Mouse (Mus musculus) lung, postnatal 14 days (tissue): ENCODE measurements around the gene OR5BS1P.
"Not testable (repeated sequence)": the region's sequence is repeated elsewhere in the genome, so short reads cannot be mapped to it uniquely, and the experiment has no call there.

ENCODE experiments used
- DNase-seq: peaks from one replicate; pipeline ENCODE4 v3.0.0; 2021

Gene OR5BS1P

DNA sequence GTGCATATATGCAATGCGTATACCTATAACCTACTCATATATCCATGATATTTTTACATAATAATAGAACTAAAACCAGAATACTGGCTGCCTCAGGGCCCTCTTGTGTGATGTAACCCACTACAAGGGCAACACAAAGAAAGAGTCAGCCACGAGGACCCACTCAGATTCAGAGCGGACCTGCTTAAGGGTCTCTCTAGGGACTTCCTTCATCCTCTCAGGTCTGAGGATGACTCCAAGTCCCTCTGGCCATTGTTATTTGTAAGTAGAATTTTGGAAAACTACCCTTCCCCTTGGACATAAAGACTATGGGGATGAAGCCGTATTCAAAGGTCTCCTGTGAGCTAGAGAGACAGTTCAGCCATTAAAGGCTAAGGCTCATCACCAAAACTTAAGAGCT is at the start of gene OR5BS1P:
Gene OR5BS1P (plus strand): TSS at position 301 of the 400 bp plus-strand sequence.
- DNase-seq, result no peak

DNA sequence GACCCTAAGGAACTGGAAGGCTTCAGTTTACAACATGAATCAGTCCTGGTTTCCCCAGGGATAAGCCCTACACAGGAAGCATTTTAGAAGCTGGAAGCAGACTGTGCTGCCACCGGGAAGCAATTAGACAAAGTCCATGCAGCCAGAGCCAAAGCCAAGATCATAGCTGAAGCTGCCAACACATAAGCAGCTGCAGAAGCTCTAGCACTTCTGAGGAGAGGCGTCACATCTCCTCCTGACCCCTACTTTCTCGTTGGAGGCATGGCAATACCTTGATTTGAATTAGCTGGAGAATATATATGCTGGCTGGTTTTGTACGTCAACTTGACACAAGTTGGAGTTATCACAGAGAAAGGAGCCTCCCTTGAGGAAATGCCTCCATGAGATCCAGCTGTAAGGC is 48.8 kb upstream of the OR5BS1P start:
- DNase-seq, result no peak

DNA sequence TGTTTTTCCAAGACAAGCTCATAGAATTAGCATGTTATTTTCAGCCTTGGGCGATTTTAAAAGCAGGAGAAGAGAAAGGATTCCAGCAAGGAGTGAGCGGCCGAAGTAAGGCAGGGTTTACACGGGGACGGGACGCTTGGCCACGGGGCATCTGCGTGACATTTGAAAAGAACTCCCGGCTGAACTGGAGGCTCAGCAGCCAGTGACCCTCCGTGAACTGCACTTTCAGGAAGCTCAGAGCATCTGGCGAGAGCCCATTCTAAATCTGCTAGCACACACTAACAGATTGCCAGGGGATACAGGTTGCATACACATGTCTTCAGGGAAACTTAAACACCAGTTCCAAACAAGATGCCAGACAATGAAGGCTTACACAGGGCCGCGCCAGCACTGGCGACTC is 45.4 kb upstream of the OR5BS1P start:
- DNase-seq, result no peak

DNA sequence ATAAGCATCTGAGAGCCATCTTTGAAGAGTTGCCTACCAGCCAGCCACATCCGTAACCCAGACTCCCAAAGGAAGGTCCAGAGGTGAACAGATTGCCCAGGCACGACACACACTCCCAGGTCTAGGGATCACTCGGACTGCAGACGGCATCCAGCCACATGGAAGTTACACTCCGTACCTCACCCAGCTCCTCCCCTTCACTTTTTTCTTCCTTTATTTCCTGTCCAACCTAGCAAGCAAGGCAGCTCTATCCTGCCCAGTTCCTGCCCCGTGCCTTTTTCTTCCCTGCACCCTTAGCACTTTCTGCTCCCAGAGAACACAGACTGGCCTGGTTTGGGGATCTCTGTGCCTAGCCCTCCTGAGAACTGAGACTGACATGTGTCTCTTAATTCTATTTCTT is 44.9 kb upstream of the OR5BS1P start:
- no peak for DNase-seq

DNA sequence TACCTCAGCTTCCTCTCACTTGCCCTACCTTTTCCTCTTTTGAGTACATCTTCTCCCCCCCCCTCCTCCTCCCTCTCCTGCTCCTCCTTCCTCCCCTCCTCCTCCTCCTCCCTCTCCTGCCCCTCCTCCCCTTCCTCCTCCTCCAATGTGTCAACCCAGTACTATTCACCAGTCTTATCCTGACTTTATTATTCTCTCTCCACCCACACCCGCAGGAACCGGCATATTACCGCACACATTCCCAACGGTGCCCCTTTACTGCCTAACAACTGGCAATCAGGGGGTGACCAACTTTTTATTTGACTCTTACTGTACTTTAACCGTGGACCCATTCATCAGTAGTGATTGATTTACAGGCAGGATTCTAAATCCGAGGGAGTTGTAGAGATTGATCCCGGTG is 44.5 kb upstream of the OR5BS1P start:
- DNase-seq, result no peak

DNA sequence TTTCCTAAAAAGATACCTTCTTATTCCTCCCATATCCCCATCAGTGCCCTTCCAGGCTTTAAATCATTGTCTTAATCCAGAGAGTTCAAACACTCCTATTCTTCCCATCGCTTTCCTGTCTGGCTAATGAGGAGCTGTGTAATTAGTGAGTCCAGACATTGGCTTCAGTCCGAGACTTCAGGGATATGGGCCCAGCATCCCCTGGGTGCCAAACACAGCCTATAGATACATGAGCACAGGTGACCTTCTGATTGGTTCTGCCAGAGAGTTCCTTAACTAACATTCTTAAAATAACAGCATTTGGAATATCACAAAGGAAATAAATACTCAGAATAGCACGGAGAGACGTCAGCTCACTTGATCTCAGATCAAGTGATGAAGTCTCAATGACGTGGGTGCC is 38.8 kb upstream of the OR5BS1P start, which contains the start of gene Olfr282:
Gene Olfr282 (plus strand): TSS at position 301 of the 400 bp plus-strand sequence.
- DNase-seq, result not testable (repeated sequence)

DNA sequence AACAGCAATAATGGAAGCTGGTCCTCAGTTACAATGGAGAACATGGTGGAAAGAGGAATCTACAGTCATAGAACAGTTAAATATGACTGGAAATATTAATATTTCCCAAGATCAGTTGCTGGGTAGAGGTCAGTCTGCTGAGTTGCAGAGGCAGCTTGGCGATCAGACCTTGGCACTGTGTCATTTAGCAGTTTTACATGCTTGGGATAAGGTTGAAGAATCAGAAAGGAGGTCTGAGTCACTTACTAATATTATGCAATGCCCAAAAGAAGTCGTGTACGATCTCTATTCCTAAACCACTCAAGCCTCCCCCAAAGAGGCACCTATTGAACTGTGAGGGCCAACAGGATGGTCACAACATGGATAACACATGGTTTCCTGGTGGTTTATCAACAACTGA is 25.1 kb upstream of the OR5BS1P start:
- DNase-seq, result no peak

DNA sequence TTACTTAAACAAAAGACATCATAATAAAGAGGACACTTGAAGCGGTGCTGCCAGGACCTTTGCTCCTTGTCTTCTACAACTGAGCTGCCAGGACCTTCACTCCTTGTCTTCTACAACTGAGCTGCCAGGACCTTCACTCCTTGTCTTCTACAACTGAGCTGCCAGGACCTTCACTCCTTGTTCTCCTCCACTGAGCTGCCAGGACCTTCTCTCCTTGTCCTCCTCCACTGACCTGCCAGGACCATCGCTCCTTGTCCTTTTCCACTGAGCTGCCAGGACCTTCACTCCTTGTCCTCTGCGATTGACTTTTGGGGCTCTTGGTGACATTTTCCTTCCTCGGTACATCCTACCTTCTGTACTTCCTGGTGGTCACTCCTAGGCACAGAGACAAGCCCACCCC is 21.2 kb upstream of the OR5BS1P start:
- no peak for DNase-seq

DNA sequence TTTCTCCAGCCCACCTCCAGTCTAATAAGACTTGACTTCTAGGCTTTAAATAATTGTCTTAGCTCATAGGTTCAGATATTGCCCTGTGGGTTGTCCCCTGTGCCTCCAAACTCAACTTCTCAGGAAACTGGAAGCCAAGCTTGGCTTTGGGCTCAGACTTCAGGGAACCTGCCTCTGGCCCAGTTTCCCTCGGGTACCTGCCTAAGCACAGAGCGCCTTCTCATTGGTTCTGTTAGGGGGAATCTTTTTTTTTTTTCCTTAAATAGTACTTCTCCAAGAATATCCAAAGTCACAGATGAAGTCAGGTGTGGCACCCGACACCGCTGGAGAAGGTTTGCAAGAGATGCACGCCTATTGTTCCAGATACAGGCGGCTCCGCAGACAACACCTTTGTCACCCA is 17.4 kb upstream of the OR5BS1P start, which contains the start of gene Olfr281:
Gene Olfr281 (plus strand): TSS at position 301 of the 400 bp plus-strand sequence.
- no peak for DNase-seq

DNA sequence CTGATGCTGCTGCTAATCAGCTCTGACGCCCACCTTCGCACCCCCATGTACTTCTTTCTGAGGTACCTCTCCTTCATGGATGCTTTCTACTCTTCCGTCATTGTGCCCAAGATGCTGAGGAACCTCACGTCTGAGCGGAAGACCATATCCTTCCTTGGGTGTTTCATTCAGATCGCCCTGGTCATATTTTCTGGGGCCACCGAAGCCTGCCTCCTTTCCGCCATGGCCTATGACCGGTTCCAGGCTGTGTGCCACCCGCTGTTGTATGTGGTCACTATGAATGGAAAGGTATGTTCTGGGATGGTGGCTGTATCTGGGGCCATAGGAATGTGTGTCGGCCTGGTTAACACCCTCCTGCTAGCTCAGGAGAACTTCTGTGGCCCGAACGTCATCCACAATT is 1.8 kb downstream of the OR5BS1P start:
- DNase-seq, result no peak

DNA sequence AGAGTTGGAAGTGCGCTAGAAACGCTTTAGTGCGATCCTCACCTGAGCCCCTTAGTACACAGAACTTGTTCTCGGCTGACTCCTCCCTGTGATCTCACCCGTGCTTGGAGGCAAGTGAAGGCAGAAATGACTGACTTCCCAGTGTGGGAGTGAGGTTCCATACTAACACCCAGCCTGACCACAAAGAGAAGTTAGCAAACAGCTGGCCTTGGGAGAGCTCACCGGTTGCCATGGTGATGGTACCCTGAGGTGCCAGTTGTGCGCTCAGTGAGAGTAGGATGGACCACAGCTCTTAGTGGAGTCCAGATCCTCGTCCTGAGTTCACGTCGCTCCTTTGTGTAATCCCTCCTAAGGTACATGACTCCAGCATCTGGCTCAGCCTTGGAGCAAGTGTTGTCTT is 5.3 kb downstream of the OR5BS1P start:
- DNase-seq, result no peak

DNA sequence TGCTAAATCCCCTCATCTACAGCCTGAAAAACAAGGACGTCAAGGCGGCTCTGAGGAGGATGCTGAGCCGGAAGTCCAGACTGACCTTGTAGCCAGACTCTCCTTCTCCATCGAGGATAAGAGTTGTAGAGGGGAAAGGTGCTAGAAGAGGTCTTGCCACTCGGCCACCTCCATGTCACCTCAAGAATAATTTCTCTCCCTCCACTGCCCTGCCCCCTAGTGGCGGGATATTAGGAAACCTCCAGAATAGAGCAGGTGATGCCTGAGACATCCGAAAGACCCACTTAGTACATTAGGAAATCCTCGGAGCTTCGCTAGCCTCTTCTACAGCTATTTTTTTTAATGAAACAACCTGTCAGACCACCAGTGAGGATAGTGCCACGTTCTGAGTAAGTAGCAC is 5.7 kb downstream of the OR5BS1P start:
- DNase-seq, result peak; percentile 74

DNA sequence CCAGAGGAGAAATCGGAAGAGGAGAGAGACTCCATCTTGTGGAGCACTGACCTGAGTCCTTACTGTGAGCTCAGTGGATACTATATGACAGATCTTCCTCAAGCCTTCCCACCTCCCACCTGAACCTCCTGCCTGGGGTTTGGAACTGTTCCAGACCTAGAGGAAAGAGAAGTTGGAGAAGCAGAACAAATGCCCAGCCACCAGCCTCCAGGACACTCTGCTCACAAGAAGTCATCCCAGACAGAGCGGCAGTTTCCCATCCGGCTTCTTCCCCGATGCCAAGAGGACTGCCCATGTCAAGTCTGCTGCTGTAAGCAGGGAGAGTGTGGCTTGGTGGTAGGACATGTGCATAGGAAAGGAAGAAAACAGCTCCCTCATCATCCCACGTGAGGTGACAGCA is 6.6 kb downstream of the OR5BS1P start:
- no peak for DNase-seq

DNA sequence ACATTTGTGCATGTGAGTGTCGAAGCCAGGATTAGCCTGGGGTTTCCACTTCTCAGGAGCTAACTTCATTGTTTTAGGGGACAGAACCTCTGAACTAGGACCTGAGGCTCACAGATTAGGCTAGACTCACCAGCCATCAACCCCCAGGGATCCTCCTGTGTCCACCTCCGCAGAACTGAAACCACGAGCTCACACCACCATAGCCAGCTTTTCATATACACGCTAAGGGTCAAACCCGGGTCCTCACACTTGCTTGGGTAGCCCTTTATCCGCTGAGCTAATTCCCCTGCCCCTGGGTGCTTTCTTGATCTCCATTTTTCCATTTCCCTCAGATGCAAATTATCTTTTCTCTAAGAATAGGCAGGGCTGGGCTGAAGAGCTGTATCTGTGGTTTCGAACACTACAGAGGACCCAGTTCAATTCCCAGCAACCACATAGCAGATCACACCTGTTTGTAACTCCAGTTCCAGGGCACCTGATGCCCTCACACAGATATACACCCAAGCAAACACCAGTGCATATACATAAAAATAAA is 9.9 kb downstream of the OR5BS1P start:
- DNase-seq, result no peak

DNA sequence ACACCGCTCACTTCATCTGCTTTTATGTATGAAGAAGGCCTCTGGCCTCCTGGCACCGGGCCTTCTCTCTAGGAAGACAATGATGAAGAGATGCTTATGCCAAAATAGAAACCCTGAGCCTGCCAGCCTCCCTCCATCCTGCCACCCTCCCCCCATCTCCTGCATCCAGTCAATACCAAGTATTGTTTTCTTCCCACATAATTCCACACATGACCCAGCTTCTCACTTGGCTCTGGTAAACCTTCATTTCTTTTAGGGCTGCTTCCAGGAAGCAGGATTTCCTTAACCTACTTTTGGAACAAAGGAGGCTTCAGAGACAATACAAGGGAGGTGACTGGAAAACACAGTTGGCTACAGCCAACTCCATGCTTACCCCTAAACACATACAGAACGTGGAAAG is 13.0 kb downstream of the OR5BS1P start, which contains the start of gene Lalba:
Gene Lalba (minus strand): TSS at position 21 of the 400 bp plus-strand sequence.
- peak; percentile 17 for DNase-seq

DNA sequence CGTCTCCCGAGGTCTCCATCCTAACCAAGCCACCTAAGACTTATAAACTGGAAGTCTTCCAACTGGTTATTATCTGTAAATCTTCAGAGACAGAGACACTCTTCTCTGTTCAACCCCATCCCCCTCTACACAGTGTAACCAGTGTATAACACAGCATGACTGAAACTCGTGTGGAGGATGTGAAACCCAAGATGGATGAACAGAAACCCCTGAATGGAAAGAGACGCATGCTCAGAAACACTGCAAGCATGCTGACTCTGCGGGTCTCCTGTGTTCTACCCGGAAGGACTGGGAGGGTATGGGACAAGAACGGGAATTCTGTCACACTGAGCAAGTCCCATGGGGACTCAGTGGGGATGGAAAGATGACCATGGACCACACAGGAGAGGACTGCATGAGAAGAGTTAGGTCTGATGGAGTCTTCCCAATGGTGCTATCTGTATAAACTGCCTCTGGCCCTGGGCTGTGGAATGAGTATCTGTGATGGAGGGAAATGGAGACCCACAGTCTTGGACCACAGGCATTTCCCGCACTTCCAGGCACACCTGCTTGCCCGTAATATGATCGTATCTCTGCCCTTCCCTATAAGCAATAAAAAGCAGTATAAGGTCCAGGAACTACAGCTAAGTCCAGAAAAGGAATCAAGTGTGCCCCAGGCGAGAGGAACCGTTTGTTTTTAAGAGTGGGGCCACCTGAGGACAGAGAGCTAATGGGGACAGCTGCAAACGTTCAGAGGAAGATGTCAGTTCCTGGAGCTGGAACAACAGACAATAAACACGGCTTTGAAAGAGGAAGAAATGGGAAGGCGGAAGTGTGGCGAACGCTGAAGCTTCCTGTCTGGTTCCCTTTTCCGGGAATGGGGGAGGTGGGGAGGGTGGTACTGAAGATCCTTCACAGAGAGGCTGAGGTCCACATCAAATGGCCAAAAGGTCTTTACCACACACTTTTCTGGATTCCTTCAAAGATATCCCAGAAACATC is 14.5 kb downstream of the OR5BS1P start:
- peak; percentile 57 for DNase-seq

DNA sequence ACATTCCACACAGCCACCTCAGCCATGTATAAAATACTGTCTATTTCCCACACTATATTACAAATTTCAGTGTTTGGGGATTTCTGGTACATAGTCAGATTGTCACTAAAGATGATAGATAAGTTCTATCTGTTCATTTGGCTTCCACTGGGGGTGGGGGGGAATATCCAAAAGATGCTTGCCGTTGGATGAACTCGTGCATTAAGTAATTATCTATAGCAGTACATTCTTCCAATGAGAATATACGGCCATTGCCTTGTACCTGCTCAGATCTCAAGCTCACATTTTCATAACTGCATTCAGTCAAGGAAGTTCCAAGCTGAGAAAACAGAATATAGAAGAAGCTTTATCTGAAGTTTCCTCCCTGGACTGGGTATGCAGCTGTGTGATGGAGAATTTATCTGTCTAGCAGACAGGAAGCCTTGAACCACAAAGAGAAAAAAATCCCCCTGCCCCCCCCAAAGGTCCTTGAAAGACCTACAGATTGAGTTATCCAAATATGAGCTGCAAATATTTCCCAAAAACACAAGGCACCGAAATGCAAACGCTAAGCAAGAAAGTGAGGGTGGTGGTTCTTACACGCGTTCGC is 16.8 kb downstream of the OR5BS1P start:
- no peak for DNase-seq

DNA sequence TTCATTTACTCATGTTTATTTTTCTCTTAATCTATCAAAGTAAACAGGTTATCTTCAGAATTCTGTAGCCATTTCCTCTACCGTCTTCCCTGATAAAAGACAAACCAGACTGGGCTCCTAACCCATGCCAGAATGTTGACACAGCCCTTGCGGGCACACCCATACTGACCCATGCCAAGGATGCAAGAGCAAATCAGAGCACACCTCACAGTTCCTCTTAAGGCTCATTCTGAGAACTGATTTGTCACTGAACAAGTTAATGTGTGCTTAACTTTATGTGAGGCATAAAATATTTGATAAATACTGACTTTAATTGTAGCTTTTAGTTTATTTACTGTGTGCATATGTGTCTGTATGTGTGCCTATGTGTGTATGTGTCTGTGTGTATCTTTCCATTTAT is 21.6 kb downstream of the OR5BS1P start:
- peak; percentile 19 for DNase-seq

DNA sequence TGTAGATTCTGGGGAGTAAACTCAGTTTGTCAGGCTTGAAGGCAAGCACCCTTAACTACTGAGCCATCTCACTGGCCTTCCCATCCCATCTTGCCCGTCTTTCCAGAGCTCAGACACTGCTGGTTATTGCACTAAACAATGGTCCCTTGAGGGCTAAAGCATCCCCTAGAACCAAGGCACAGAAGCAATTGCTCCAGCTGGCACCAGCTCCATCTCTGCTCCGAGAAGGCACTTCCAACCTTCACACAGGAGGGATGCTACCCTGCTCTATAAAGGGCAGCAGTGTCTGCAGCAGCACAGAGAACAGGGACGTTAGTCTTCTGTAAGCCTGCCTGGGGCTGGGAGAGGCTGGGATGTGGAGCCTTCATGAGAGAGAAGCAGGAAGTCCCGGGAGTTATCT is 22.4 kb downstream of the OR5BS1P start, which contains the start of gene Olfr279:
Gene Olfr279 (plus strand): TSS at position 301 of the 400 bp plus-strand sequence.
- no peak for DNase-seq

DNA sequence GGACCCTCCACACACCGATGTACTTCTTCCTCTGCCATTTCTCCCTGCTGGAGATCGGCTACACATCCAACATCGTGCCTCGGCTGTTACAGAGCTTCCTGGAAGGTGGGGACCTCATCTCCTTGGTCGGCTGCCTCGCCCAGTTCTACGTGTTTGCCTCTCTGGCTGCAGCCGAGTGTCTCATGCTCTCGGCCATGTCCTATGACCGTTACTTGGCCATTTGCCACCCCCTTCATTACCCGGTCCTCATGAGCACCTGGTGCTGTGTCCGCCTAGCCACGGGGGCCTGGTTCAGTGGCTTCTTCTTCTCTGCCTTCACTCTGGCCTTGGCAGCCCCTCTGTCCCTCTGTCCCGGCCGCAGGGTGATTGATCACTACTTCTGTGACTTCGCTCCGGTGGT is 27.9 kb downstream of the OR5BS1P start:
- no peak for DNase-seq

DNA sequence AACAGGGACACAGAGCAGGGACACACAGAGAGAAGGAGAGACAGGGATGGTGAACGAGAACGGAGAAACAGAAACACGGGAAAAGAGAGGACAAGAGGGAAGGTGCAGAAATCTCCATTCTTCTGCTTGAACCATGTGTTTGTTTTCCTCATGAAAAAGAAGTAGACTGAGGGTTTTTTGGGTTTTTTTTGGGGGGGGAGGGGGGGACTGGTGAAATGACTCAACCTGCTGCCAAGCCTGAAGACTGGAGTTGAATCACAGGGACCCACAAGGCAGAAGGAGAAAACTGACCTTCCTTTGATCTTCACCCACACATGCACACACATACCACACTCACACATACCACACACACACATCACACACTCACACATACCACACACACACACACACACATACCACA is 33.6 kb downstream of the OR5BS1P start:
- no peak for DNase-seq

DNA sequence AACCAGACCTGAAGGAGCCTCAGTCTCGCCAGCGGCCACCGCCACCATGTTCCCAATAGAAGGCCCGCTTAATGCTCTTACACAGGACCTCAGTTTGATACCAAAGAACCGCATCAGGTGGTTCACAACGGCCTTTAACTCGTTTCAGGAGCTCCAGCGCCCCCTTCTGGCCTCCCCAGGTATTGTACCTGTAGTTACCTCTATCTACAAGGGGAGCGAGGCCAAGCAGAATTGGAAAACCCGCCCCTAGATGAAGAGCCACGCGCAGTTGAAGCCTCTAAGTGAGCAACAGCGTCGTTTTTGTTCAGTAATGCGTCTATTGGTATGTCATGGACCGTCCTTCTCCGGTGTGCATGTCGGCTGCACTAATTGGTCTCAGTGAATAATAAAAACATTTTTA is 34.8 kb downstream of the OR5BS1P start:
- DNase-seq, result peak; percentile 86

DNA sequence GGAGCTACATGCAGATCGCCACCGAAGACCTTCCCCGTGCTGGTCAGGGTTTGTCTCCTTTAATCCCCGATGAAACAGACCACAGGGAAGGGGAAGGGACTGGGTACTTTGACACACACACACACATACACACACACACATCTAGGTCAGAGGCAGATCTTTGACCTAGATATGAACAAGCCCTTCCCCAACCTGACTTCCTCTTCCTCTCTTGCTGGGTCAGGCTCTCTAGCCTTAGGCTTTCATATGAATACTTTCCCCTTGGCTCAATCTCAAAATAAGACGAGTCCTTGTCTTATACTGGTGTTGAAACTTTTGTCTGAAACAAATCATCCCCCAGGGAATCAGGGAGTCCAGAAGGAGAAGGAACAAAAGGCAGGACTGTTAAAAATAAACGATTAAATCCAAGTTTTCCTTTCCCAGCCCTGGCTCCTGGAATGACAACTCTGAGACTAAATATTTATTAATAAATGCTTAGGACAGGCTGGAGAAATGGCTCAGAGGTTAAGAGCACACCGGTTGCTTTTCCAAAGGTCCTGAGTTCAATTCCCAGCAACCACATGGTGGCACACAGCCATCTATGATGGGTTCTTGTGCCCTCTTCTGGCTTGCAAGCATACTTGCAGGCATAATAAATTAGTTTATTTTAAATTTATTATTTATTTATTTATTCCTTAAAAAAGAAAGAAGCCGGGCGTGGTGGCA is 36.7 kb downstream of the OR5BS1P start:
- DNase-seq, result no peak
